Comparison of ENCODE assay signal across 27 mouse cellular contexts in the genomic region with DNA sequence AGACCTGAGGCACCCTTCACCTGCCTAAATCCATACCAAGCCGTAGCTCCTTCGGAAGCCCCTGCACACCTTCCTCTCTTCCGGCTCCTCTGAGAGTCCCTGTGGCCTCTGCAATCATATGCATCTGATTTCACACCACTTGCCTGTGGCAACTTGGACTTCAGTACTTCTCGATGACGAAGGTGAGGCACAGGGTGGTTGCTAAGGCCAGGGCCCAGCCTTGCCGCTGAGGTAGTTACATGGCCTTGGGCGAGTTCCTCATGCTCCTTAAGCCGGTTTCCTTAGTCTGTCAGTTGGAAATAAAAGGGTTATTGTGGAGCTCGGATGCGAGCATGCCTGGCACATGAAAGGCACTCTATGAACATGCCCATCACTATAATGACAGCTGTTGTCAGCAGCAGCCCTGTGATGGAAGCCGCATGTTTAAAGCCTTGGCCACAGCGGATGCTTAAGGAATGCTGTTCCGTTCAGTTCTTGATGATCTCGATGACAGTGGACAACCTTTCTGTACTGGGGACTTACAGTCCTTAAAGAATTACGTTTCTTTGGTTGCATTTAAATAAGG.
DNase-seq lines count a peak whose midpoint lies in the region; ATAC-seq lines count a peak whose summit lies in the region.
"Had no signal": no experiment of that assay in that cellular context is flagged by ENCODE, and none has a peak within 500 bp of the region (broad histone marks: within the 10 kb centered on the region; RNA-seq: fewer than 3 reads in every experiment).

No protein-coding gene starts in this region.

- no peak for ATAC-seq in midbrain, embryonic 11.5 days (ENCODE audit: low FRiP score)
- ATAC-seq in midbrain, embryonic 15.5 days (replicated peaks), result peak; percentile 67
- no peak for ATAC-seq in kidney, embryonic 16.5 days (ENCODE audit: low FRiP score, low TSS enrichment)
- ATAC-seq: activated CD4-positive, CD25-positive, alpha-beta regulatory T cell, adult 4 months; hindbrain, embryonic 16.5 days had no signal

- H3K4me1 ChIP-seq in midbrain, embryonic 11.5 days (ENCODE audit: control insufficient read depth, insufficient read depth, low read length), result no peaks in the 10 kb centered on the region
- peaks cover 11% of the 10 kb centered on the region for H3K4me1 ChIP-seq in midbrain, embryonic 10.5 days
- H3K4me1 ChIP-seq in midbrain, embryonic 15.5 days, result peaks cover 9% of the 10 kb centered on the region
- no peaks in the 10 kb centered on the region for H3K4me1 ChIP-seq in kidney, embryonic 16.5 days (ENCODE audit: insufficient read depth, low read length)
- H3K4me1 ChIP-seq: kidney, embryonic 15.5 days; liver, embryonic 15.5 days had no signal

- H3K4me3 ChIP-seq in midbrain, embryonic 11.5 days (ENCODE audit: low read depth, low read length), result no peak overlapping the region
- H3K4me3 ChIP-seq in midbrain, embryonic 10.5 days, result no peak overlapping the region
- no peak overlapping the region for H3K4me3 ChIP-seq in midbrain, embryonic 15.5 days
- no peak overlapping the region for H3K4me3 ChIP-seq in kidney, embryonic 16.5 days (ENCODE audit: low read length)
- H3K4me3 ChIP-seq: embryonic facial prominence, embryonic 12.5 days; heart, embryonic 12.5 days; hindbrain, embryonic 10.5 days; kidney, embryonic 15.5 days; limb, embryonic 15.5 days; liver, embryonic 15.5 days; lung, embryonic 15.5 days had no signal

- H3K36me3 ChIP-seq in midbrain, embryonic 11.5 days (ENCODE audit: control insufficient read depth, insufficient read depth, low read length), result no peaks in the 10 kb centered on the region
- no peaks in the 10 kb centered on the region for H3K36me3 ChIP-seq in midbrain, embryonic 10.5 days
- no peaks in the 10 kb centered on the region for H3K36me3 ChIP-seq in midbrain, embryonic 15.5 days (replicated peaks)
- no peaks in the 10 kb centered on the region for H3K36me3 ChIP-seq in kidney, embryonic 16.5 days (ENCODE audit: insufficient read depth, low read length)
- H3K36me3 ChIP-seq: embryonic facial prominence, embryonic 12.5 days; heart, embryonic 12.5 days; hindbrain, embryonic 10.5 days; kidney, embryonic 15.5 days; limb, embryonic 15.5 days; liver, embryonic 15.5 days; lung, embryonic 15.5 days had no signal

- no peak overlapping the region for H3K27ac ChIP-seq in midbrain, embryonic 11.5 days (ENCODE audit: low read depth, low read length)
- no peak overlapping the region for H3K27ac ChIP-seq in midbrain, embryonic 10.5 days (replicated peaks)
- H3K27ac ChIP-seq in midbrain, embryonic 15.5 days, result no peak overlapping the region
- H3K27ac ChIP-seq in kidney, embryonic 16.5 days (ENCODE audit: low read length), result no peak overlapping the region
- H3K27ac ChIP-seq: embryonic facial prominence, embryonic 12.5 days; hindbrain, embryonic 10.5 days; kidney, embryonic 15.5 days; limb, embryonic 15.5 days; liver, embryonic 15.5 days; lung, embryonic 15.5 days; stomach, postnatal 0 days had no signal

- no peaks in the 10 kb centered on the region for H3K27me3 ChIP-seq in midbrain, embryonic 11.5 days (ENCODE audit: control insufficient read depth, insufficient read depth, low read length)
- peaks cover 4% of the 10 kb centered on the region; the same call in 1 of the 2 replicates for H3K27me3 ChIP-seq in midbrain, embryonic 10.5 days (ENCODE audit: low read depth, poor library complexity, severe bottlenecking)
- H3K27me3 ChIP-seq in midbrain, embryonic 15.5 days (replicated peaks), result no peaks in the 10 kb centered on the region
- H3K27me3 ChIP-seq in kidney, embryonic 16.5 days (ENCODE audit: insufficient read depth, low read length), result peaks cover 13% of the 10 kb centered on the region; the same call in 1 of the 2 replicates
- H3K27me3 ChIP-seq: liver, embryonic 15.5 days had no signal

- DNase-seq in embryo, embryonic 10 days (ENCODE audit: low spot score), result peak; percentile 27
- no peak for DNase-seq in embryo, embryonic 10.5 days (ENCODE audit: low spot score)
- DNase-seq in midbrain, embryonic 11.5 days (ENCODE audit: low spot score, missing footprints), result peak; percentile 78
- no peak for DNase-seq in midbrain, embryonic 10.5 days (ENCODE audit: low spot score)
- peak; percentile 68 for DNase-seq in fat pad, adult 2 months (ENCODE audit: extremely low read depth, low read depth, low spot score)
- no peak for DNase-seq in urinary bladder, postnatal 14 days (ENCODE audit: low spot score)
- DNase-seq: adrenal gland, adult 8-10 months; cerebellum, adult 8-10 months; gastrocnemius, postnatal 14 days; heart, adult 11 months; heart, postnatal 10 days; kidney, adult 11 months; kidney, postnatal 4 days; left cerebral cortex, postnatal 4 days; lung, postnatal 4 days had no signal

- H3K9ac ChIP-seq in midbrain, embryonic 11.5 days (ENCODE audit: low read length), result no peak overlapping the region
- no peak overlapping the region for H3K9ac ChIP-seq in midbrain, embryonic 15.5 days
- H3K9ac ChIP-seq in kidney, embryonic 16.5 days (replicated peaks; ENCODE audit: low read length), result no peak overlapping the region
- H3K9ac ChIP-seq: embryonic facial prominence, embryonic 12.5 days; heart, embryonic 12.5 days; kidney, embryonic 15.5 days; limb, embryonic 15.5 days; liver, embryonic 15.5 days; lung, embryonic 15.5 days had no signal

- H3K9me3 ChIP-seq in midbrain, embryonic 11.5 days (ENCODE audit: control insufficient read depth, low read length), result no peaks in the 10 kb centered on the region
- H3K9me3 ChIP-seq in midbrain, embryonic 10.5 days (replicated peaks), result no peaks in the 10 kb centered on the region
- no peaks in the 10 kb centered on the region for H3K9me3 ChIP-seq in midbrain, embryonic 15.5 days
- H3K9me3 ChIP-seq in kidney, embryonic 16.5 days (ENCODE audit: low read length), result no peaks in the 10 kb centered on the region
- H3K9me3 ChIP-seq: embryonic facial prominence, embryonic 12.5 days; heart, embryonic 12.5 days; hindbrain, embryonic 10.5 days; kidney, embryonic 15.5 days; limb, embryonic 15.5 days; liver, embryonic 15.5 days; lung, embryonic 15.5 days had no signal

- H3K4me2 ChIP-seq in midbrain, embryonic 11.5 days, result no peak overlapping the region
- no peak overlapping the region for H3K4me2 ChIP-seq in midbrain, embryonic 15.5 days
- H3K4me2 ChIP-seq in kidney, embryonic 16.5 days (replicated peaks; ENCODE audit: low read depth, low read length), result no peak overlapping the region
- H3K4me2 ChIP-seq: embryonic facial prominence, embryonic 12.5 days; heart, embryonic 12.5 days; kidney, embryonic 15.5 days; limb, embryonic 15.5 days; liver, embryonic 15.5 days; lung, embryonic 15.5 days had no signal

- WGBS in midbrain, embryonic 11.5 days, result 77% methylated on average over 15 of the region's 15 CpGs
- 79% methylated on average over 15 of the region's 15 CpGs for WGBS in midbrain, embryonic 10.5 days
- WGBS in midbrain, embryonic 15.5 days, result 50% methylated on average over 15 of the region's 15 CpGs
- WGBS in kidney, embryonic 16.5 days, result 73% methylated on average over 15 of the region's 15 CpGs

Comparison
In these comparisons a context has a peak if more than half of its experiments do, and no peak if none do; other contexts are left out.
1. DNase-seq: peak in embryo, embryonic 10 days (single experiment), midbrain, embryonic 11.5 days (single experiment) and fat pad, adult 2 months (single experiment); none in embryo, embryonic 10.5 days (single experiment), midbrain, embryonic 10.5 days (single experiment) and urinary bladder, postnatal 14 days (single experiment).